Mouse (Mus musculus) spleen, adult 2 months (tissue): ENCODE measurements around the gene Rimkla. TPM values are rescaled to one million over a fixed set of nuclear protein-coding genes. Genes with fewer than 3 reads are reported as not detected.
"Not testable (repeated sequence)": the region's sequence is repeated elsewhere in the genome, so short reads cannot be mapped to it uniquely, and the experiment has no call there.

Experiments used
- DNase-seq, 2 experiments: peaks; one replicate each; pipeline versions ENCODE4 v3.0.0 to v3.0.0-alpha.2; 2012 to 2021; ENCODE audit warnings: low spot score in 2 of 2, low read depth in 1 of 2
- H3K27ac ChIP-seq: fragments of 200-500 bp; 2 replicates; pipeline ENCODE4 v1.5.1; 2012; ENCODE audit warnings: low read length, inconsistent platforms; ENCODE audit not compliant: insufficient read depth
- H3K27me3 ChIP-seq: fragments of 200-500 bp; 2 replicates; pipeline ENCODE4 v1.6.1; 2012; ENCODE audit warnings: mild to moderate bottlenecking, moderate library complexity, low read length, inconsistent platforms; ENCODE audit not compliant: control insufficient read depth, insufficient read depth
- H3K36me3 ChIP-seq: fragments of 200-500 bp; 2 replicates; pipeline ENCODE4 v1.6.1; 2012; ENCODE audit warnings: mild to moderate bottlenecking, low read length, inconsistent platforms; ENCODE audit not compliant: control insufficient read depth, insufficient read depth
- H3K4me1 ChIP-seq: fragments of 200-500 bp; 2 replicates; pipeline ENCODE4 v1.6.1; 2011; ENCODE audit warnings: inconsistent platforms; ENCODE audit not compliant: control insufficient read depth, insufficient read depth, insufficient read length
- H3K4me3 ChIP-seq: fragments of 200-500 bp; 2 replicates; pipeline ENCODE4 v1.5.1; 2011; ENCODE audit warnings: mild to moderate bottlenecking, inconsistent platforms; ENCODE audit not compliant: insufficient read depth, insufficient read length; ENCODE audit errors: extremely low read depth
- CTCF ChIP-seq: fragments of 200-500 bp; IDR thresholded peaks from 2 replicates; pipeline ENCODE4 v1.5.1; 2011; ENCODE audit warnings: mild to moderate bottlenecking, inconsistent platforms; ENCODE audit not compliant: insufficient read depth, insufficient read length, insufficient replicate concordance; ENCODE audit errors: extremely low read depth
- POLR2A ChIP-seq: fragments of 200-500 bp; IDR thresholded peaks from 2 replicates; pipeline ENCODE4 v1.6.1; 2011; ENCODE audit warnings: low read depth, low read length, inconsistent platforms
- WGBS: fragments of 180-500 bp; shearing (Covaris S2); methylation state at CpG from one replicate; pipeline ENCODE4 v1.1.7; 2018; 5-methylcytosine and 5-hydroxymethylcytosine counted together
- polyA plus RNA-seq: library from polyadenylated mRNA; depleted of rRNA; stranded (reverse); fragments of >200 nt; gene quantifications from 2 replicates; pipeline ENCODE4 v1.2.3, GENCODE M21; 2012; rRNA removed

Gene Rimkla
- 0.11 and 0.40 TPM in 2 replicates for polyA plus RNA-seq

GRCm38 (mm10) chr4:119492291-119492932, at the start of gene Rimkla:
Gene Rimkla (minus strand): TSS chr4:119492628.
- no peak within 1 kb of the TSS for H3K27ac ChIP-seq
- no peaks in the 10 kb centered on the region for H3K36me3 ChIP-seq
- peak within 1 kb of the TSS; percentile 55; the same call in 1 of the 2 replicates for H3K4me3 ChIP-seq
- peaks cover 15% of the 10 kb centered on the region for H3K27me3 ChIP-seq
- 2% methylated on average over 64 of the region's 77 CpGs for WGBS
- TF ChIP-seq POLR2A (no peak), CTCF (no peak)
- H3K4me1 ChIP-seq: peaks cover 2% of the 10 kb centered on the region; the same call in 1 of the 2 replicates
- peak in 1 of 2 experiments; percentile 22 for DNase-seq

- TF ChIP-seq CTCF: no peak
- no peak for TF ChIP-seq POLR2A
- no peaks in the 10 kb centered on the region for H3K36me3 ChIP-seq
- 0 out of 2 replicates have a peak overlapping the region, but pooled peaks have one; percentile 24 for H3K27ac ChIP-seq
- H3K4me3 ChIP-seq: peak overlapping the region; percentile 97
- WGBS: 12% methylated on average over 10 of the region's 10 CpGs
- peaks cover 3% of the 10 kb centered on the region for H3K4me1 ChIP-seq
- no peak for DNase-seq
- H3K27me3 ChIP-seq: no peaks in the 10 kb centered on the region
Measured at GRCm38 (mm10) chr4:119540533-119540890, 48.1 kb upstream of the Rimkla start.

DNA sequence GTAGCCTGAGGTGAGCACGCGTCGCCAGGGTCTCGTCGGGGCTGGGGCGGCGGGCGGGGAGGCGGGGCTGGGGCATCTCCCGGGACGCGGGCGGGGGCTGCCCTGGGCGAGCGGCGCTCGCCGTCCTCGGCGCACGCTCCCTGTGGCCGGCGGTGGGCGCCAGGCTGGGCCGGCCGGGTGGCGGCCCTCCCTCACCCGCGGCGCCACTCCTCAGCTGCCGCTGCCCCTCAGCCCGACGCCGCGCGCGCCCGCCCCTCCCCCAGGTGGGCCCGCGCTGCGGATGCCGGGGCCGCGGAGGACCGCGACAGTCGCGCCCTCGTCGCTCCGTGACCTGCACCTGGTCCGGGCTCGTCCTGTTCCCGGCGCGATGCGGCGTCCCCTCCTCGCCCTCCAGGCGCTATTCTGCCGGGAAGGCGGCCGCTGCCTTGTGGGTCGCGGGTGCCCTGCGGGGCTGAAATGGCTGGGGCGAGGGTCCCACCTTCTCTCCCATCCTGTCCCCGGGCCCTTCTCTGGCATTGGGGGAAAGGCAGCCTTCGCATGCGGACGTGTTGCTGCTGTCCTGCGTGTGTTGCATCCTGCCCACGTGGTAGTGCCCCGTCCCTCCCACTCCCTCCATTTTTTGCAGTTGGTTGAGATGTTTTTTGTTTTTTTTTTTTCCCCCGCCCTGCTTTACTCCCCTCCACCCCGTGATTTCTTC, 47.6 kb upstream of the Rimkla start:
- peak; percentile 37 to 45 for DNase-seq
- no peaks in the 10 kb centered on the region for H3K36me3 ChIP-seq
- peaks cover 3% of the 10 kb centered on the region for H3K4me1 ChIP-seq
- TF ChIP-seq CTCF (no peak), POLR2A (no peak)
- 1% methylated on average over 52 of the region's 76 CpGs for WGBS
- peak overlapping the region; percentile 97 for H3K4me3 ChIP-seq
- no peaks in the 10 kb centered on the region for H3K27me3 ChIP-seq
- H3K27ac ChIP-seq: peak overlapping the region; percentile 87

DNA sequence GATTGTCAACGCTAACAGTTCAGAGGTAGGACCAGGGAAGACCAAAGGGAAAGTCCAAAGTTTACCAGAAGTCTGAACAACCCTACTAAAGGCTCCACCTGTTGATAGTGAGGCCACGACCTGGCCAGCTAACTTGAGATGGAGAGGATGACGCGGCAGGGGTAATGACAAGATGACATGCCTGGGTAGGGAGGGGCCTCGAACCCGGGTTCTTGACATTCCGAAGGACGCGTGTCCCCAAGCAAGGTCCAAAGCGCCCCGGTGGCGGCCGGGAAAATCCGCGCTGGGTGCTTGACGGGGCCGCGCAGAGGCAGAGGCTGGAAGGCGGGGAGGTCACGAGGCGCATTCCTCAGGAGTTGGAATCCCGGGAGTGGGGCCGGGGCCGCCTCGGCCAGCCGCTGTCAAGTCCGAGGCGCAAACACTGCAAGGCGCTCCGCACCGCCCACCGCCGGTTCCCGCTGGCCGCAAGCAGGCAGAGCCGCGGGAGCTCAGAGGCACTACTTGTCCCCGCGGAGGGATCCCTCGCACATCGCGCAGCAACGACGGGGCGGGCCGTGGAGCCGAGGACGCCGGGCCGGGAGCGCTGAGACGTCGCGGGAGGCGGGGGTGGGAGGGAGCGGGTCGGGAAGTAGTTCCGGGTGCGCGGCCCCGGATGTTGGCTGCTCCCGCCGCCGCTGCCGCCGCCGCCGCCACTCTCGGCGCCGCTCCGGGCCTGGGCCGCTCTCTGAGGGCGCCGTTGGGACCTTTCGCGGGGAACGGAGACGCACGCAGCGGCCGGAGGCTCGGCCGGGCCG, 46.8 kb upstream of the Rimkla start, which contains the start of gene Frg2f1:
Frg2f1 (minus strand) TSS at position 499 of the 794 bp plus-strand sequence.
- Histone ChIP-seq H3K36me3 (no peaks in the 10 kb centered on the region), H3K27ac (peak within 1 kb of the TSS; percentile 93), H3K4me1 (peaks cover 3% of the 10 kb centered on the region; the same call in 1 of the 2 replicates), H3K27me3 (no peaks in the 10 kb centered on the region), H3K4me3 (peak within 1 kb of the TSS; percentile 97)
- peak; percentile 84 to 87 for DNase-seq
- no peak for TF ChIP-seq POLR2A
- TF ChIP-seq CTCF: no peak
- under 1% methylated on average over 70 of the region's 85 CpGs for WGBS

DNA sequence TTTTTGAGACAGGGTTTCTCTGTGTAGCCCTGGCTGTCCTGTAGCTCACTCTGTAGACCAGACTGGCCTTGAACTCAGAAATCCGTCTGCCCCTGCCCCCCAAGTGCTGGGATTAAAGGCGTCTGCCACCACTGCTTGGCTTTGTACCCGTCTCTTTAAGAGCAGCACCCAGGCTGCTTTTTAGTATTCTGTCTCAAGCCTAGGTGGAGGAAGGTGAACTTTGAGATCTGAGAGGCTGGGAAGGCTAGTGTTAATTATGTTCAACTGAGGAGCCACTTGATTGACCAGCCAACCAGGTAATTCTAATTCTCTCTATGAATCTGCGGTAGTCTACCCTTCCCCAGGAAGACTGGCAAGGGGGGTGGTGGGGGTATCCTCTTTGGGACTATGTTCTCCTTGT, 45.0 kb upstream of the Rimkla start:
- Histone ChIP-seq H3K27ac (no peak overlapping the region), H3K27me3 (no peaks in the 10 kb centered on the region), H3K4me1 (peaks cover 3% of the 10 kb centered on the region; the same call in 1 of the 2 replicates), H3K36me3 (no peaks in the 10 kb centered on the region), H3K4me3 (no peak overlapping the region)
- no peak for DNase-seq
- no peak for TF ChIP-seq POLR2A
- WGBS: 94% methylated on average over 4 of the region's 4 CpGs

GRCm38 (mm10) chr4:119536615-119537014, 44.2 kb upstream of the Rimkla start, which contains the start of gene Foxj3:
Gene Foxj3 (plus strand): TSS chr4:119537004.
- DNase-seq, H3K27ac ChIP-seq, H3K4me1 ChIP-seq, H3K4me3 ChIP-seq, H3K36me3 ChIP-seq, H3K27me3 ChIP-seq: not testable (repeated sequence)
- WGBS: 68% methylated on average over 4 of the region's 4 CpGs
